Mouse (Mus musculus): ENCODE results near the gene Kif14. TPM values are rescaled to one million over a fixed set of nuclear protein-coding genes. Genes with fewer than 3 reads are reported as not detected.
A peak's percentile ranks its signal among the peaks of the same experiment; 100 is the strongest.

Gene Kif14
- 4.0 and 4.6 TPM in 2 replicates for polyA plus RNA-seq (2015; fragmentation: Nextera tagmentation; extraction: Ambion mirVana)

GRCm38 (mm10) chr1:136466143-136466811, at the start of gene Kif14:
TSS of gene Kif14 (plus strand) at chr1:136466343.
- Histone ChIP-seq H3K27me3 (replicated peaks) (no peaks in the 10 kb centered on the region), H3K4me2 (replicated peaks) (peak within 1 kb of the TSS; percentile 92), H3K9me3 (no peaks in the 10 kb centered on the region), H3K27ac (no peak within 1 kb of the TSS), H3K9ac (peak within 1 kb of the TSS; percentile 63), H3K4me1 (replicated peaks) (peaks cover 6% of the 10 kb centered on the region; the same call in 1 of the 2 replicates), H3K4me3 (replicated peaks) (peak within 1 kb of the TSS; percentile 60), H3K36me3 (no peaks in the 10 kb centered on the region; the same call in 1 of the 2 replicates)
- under 1% methylated on average over 52 of the region's 52 CpGs for WGBS
- ATAC-seq: peak; percentile 100

- no peaks in the 10 kb centered on the region for H3K36me3 ChIP-seq
- H3K9me3 ChIP-seq: no peaks in the 10 kb centered on the region
- H3K9ac ChIP-seq: no peak overlapping the region
- H3K4me2 ChIP-seq (replicated peaks): no peak overlapping the region
- no peaks in the 10 kb centered on the region for H3K4me1 ChIP-seq (replicated peaks)
- no peak for ATAC-seq
- no peak overlapping the region for H3K27ac ChIP-seq
- H3K4me3 ChIP-seq (replicated peaks): no peak overlapping the region
- WGBS: 92% methylated on average over 6 of the region's 6 CpGs
- no peaks in the 10 kb centered on the region for H3K27me3 ChIP-seq (replicated peaks)
Observed at GRCm38 (mm10) chr1:136418393-136418792, 47.8 kb upstream of the Kif14 start.

GRCm38 (mm10) chr1:136427166-136427969, 38.8 kb upstream of the Kif14 start:
- no peaks in the 10 kb centered on the region for H3K36me3 ChIP-seq
- no peak overlapping the region for H3K4me3 ChIP-seq (replicated peaks)
- no peaks in the 10 kb centered on the region for H3K27me3 ChIP-seq (replicated peaks)
- H3K4me1 ChIP-seq (replicated peaks): peaks cover 6% of the 10 kb centered on the region
- 80% methylated on average over 11 of the region's 11 CpGs for WGBS
- ATAC-seq: no peak
- H3K9ac ChIP-seq: no peak overlapping the region
- H3K9me3 ChIP-seq: no peaks in the 10 kb centered on the region
- no peak overlapping the region for H3K27ac ChIP-seq
- H3K4me2 ChIP-seq (replicated peaks): no peak overlapping the region

- H3K9me3 ChIP-seq: no peaks in the 10 kb centered on the region
- no peaks in the 10 kb centered on the region for H3K27me3 ChIP-seq (replicated peaks)
- no peak overlapping the region for H3K9ac ChIP-seq
- H3K4me2 ChIP-seq (replicated peaks): no peak overlapping the region
- WGBS: 89% methylated on average over 4 of the region's 4 CpGs
- no peak overlapping the region for H3K4me3 ChIP-seq (replicated peaks)
- H3K27ac ChIP-seq: no peak overlapping the region
- H3K36me3 ChIP-seq: no peaks in the 10 kb centered on the region
- H3K4me1 ChIP-seq (replicated peaks): peaks cover 6% of the 10 kb centered on the region
- ATAC-seq: no peak
Observed at GRCm38 (mm10) chr1:136428981-136429380, 37.2 kb upstream of the Kif14 start.

GRCm38 (mm10) chr1:136430126-136430818, 35.9 kb upstream of the Kif14 start:
- Histone ChIP-seq H3K9ac (no peak overlapping the region), H3K4me1 (replicated peaks) (peaks cover 6% of the 10 kb centered on the region), H3K27me3 (replicated peaks) (no peaks in the 10 kb centered on the region), H3K9me3 (no peaks in the 10 kb centered on the region), H3K27ac (no peak overlapping the region), H3K4me3 (replicated peaks) (no peak overlapping the region), H3K4me2 (replicated peaks) (no peak overlapping the region), H3K36me3 (no peaks in the 10 kb centered on the region)
- WGBS: 55% methylated on average over 7 of the region's 7 CpGs
- no peak for ATAC-seq

GRCm38 (mm10) chr1:136440741-136441140, 25.4 kb upstream of the Kif14 start:
- Histone ChIP-seq H3K36me3 (no peaks in the 10 kb centered on the region), H3K27ac (no peak overlapping the region), H3K9me3 (no peaks in the 10 kb centered on the region), H3K4me1 (replicated peaks) (no peaks in the 10 kb centered on the region), H3K4me3 (replicated peaks) (no peak overlapping the region), H3K4me2 (replicated peaks) (no peak overlapping the region), H3K27me3 (replicated peaks) (no peaks in the 10 kb centered on the region; the same call in 1 of the 2 replicates), H3K9ac (no peak overlapping the region)
- ATAC-seq: no peak
- WGBS: 73% methylated on average over 7 of the region's 7 CpGs

GRCm38 (mm10) chr1:136442809-136443208, 23.3 kb upstream of the Kif14 start:
- H3K4me2 ChIP-seq (replicated peaks): no peak overlapping the region
- ATAC-seq: peak; percentile 64; the same call in 1 of the 2 replicates
- H3K9me3 ChIP-seq: no peaks in the 10 kb centered on the region
- H3K4me3 ChIP-seq (replicated peaks): no peak overlapping the region
- H3K27me3 ChIP-seq (replicated peaks): no peaks in the 10 kb centered on the region; the same call in 1 of the 2 replicates
- H3K4me1 ChIP-seq (replicated peaks): no peaks in the 10 kb centered on the region
- no peak overlapping the region for H3K9ac ChIP-seq
- 34% methylated on average over 9 of the region's 9 CpGs for WGBS
- H3K36me3 ChIP-seq: no peaks in the 10 kb centered on the region
- H3K27ac ChIP-seq: no peak overlapping the region

GRCm38 (mm10) chr1:136444555-136445255, 21.4 kb upstream of the Kif14 start:
- no peaks in the 10 kb centered on the region for H3K9me3 ChIP-seq
- H3K36me3 ChIP-seq: no peaks in the 10 kb centered on the region
- no peaks in the 10 kb centered on the region; the same call in 1 of the 2 replicates for H3K27me3 ChIP-seq (replicated peaks)
- 67% methylated on average over 12 of the region's 12 CpGs for WGBS
- no peak overlapping the region for H3K4me2 ChIP-seq (replicated peaks)
- no peaks in the 10 kb centered on the region for H3K4me1 ChIP-seq (replicated peaks)
- H3K9ac ChIP-seq: no peak overlapping the region
- H3K27ac ChIP-seq: no peak overlapping the region
- ATAC-seq: peak; percentile 67; the same call in 1 of the 2 replicates
- no peak overlapping the region for H3K4me3 ChIP-seq (replicated peaks)

GRCm38 (mm10) chr1:136446933-136447332, 19.2 kb upstream of the Kif14 start:
- no peak overlapping the region for H3K4me3 ChIP-seq (replicated peaks)
- H3K27me3 ChIP-seq (replicated peaks): no peaks in the 10 kb centered on the region; the same call in 1 of the 2 replicates
- H3K9me3 ChIP-seq: no peaks in the 10 kb centered on the region
- H3K4me2 ChIP-seq (replicated peaks): no peak overlapping the region
- 63% methylated on average over 10 of the region's 10 CpGs for WGBS
- H3K9ac ChIP-seq: no peak overlapping the region
- H3K4me1 ChIP-seq (replicated peaks): no peaks in the 10 kb centered on the region
- H3K36me3 ChIP-seq: no peaks in the 10 kb centered on the region
- no peak overlapping the region for H3K27ac ChIP-seq
- ATAC-seq: 0 out of 2 replicates have a peak, but pooled peaks have one; percentile 37

- H3K27me3 ChIP-seq (replicated peaks): no peaks in the 10 kb centered on the region; the same call in 1 of the 2 replicates
- no peaks in the 10 kb centered on the region for H3K4me1 ChIP-seq (replicated peaks)
- H3K9me3 ChIP-seq: no peaks in the 10 kb centered on the region
- no peak overlapping the region for H3K4me3 ChIP-seq (replicated peaks)
- ATAC-seq: no peak
- no peak overlapping the region for H3K4me2 ChIP-seq (replicated peaks)
- H3K36me3 ChIP-seq: no peaks in the 10 kb centered on the region
- 50% methylated on average over 4 of the region's 4 CpGs for WGBS
- no peak overlapping the region for H3K9ac ChIP-seq
- H3K27ac ChIP-seq: no peak overlapping the region
Observed at GRCm38 (mm10) chr1:136447338-136447737, 18.8 kb upstream of the Kif14 start.

GRCm38 (mm10) chr1:136449541-136449940, 16.6 kb upstream of the Kif14 start:
- no peak overlapping the region for H3K4me3 ChIP-seq (replicated peaks)
- H3K9me3 ChIP-seq: no peaks in the 10 kb centered on the region
- no peaks in the 10 kb centered on the region for H3K36me3 ChIP-seq
- ATAC-seq: no peak
- no peaks in the 10 kb centered on the region; the same call in 1 of the 2 replicates for H3K27me3 ChIP-seq (replicated peaks)
- H3K9ac ChIP-seq: no peak overlapping the region
- H3K4me1 ChIP-seq (replicated peaks): no peaks in the 10 kb centered on the region
- H3K4me2 ChIP-seq (replicated peaks): no peak overlapping the region
- H3K27ac ChIP-seq: no peak overlapping the region
- 90% methylated on average over 6 of the region's 6 CpGs for WGBS
